Mouse (Mus musculus) thymus, adult 2 months (tissue): Measurements from ENCODE around the gene Upk3bl.

Experiments used
- CTCF ChIP-seq: fragments of 200-500 bp; IDR thresholded peaks from 2 replicates; pipeline ENCODE4 v1.5.1; 2012; ENCODE audit warnings: mild to moderate bottlenecking, control low read depth, low read length, moderate library complexity, borderline replicate concordance; ENCODE audit not compliant: control insufficient read depth, poor library complexity, insufficient read depth; ENCODE audit errors: extremely low read depth
- POLR2A ChIP-seq: fragments of 200-500 bp; IDR thresholded peaks from 2 replicates; pipeline ENCODE4 v1.6.1; 2012; ENCODE audit warnings: mild to moderate bottlenecking, low read length, control low read depth, moderate library complexity; ENCODE audit not compliant: control insufficient read depth, poor library complexity, insufficient read depth; ENCODE audit errors: extremely low read depth

DNA sequence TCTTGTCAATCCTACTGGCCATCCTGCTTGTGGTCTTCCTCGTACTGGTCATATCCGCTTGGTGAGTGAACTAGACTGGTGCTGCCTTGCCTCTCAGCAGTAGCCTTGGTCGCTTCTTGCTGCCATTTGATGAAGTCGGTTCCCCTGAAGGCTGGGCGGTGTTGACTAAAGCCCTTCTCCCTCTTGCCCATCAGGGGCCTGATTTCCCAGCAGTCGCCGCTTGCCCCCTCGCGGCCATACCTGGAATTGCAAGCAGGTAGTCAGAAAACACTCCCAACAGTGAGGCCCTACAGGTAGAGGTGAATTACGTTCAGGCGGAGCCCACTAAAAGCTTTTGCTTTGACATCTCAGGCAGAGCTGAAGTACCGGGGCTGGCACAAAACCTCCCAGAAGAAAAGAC lies 7.3 kb downstream of the Upk3bl start:
- TF ChIP-seq CTCF: peak; percentile 86; the same call in 1 of the 2 replicates
- TF ChIP-seq POLR2A: no peak
